Mouse (Mus musculus) kidney, adult 18-20 months (tissue): ENCODE data around the gene Ttc22.

Experiments
- DNase-seq: peaks from one replicate; pipeline ENCODE4 v3.0.0; 2021

Gene Ttc22

GRCm38 (mm10) chr4:106622030-106622493 is at the start of gene Ttc22:
TSS of gene Ttc22 (plus strand) at chr4:106622432.
- DNase-seq, result peak; percentile 77

GRCm38 (mm10) chr4:106575022-106575421 is 47.2 kb upstream of the Ttc22 start:
- no peak for DNase-seq

GRCm38 (mm10) chr4:106577511-106577910 is 44.7 kb upstream of the Ttc22 start:
- peak; percentile 66 for DNase-seq

- DNase-seq, result no peak
Observed at GRCm38 (mm10) chr4:106581176-106581864, 40.9 kb upstream of the Ttc22 start.

- no peak for DNase-seq
Observed at GRCm38 (mm10) chr4:106581865-106582204, 40.4 kb upstream of the Ttc22 start.

GRCm38 (mm10) chr4:106582428-106583153 is 39.6 kb upstream of the Ttc22 start:
- peak; percentile 70 for DNase-seq

- no peak for DNase-seq
Observed at GRCm38 (mm10) chr4:106584665-106585064, 37.6 kb upstream of the Ttc22 start.

GRCm38 (mm10) chr4:106587075-106587474 is 35.2 kb upstream of the Ttc22 start:
- DNase-seq, result peak; percentile 72

- DNase-seq, result peak; percentile 23
Observed at GRCm38 (mm10) chr4:106590142-106590541, 32.1 kb upstream of the Ttc22 start.

GRCm38 (mm10) chr4:106590871-106591270 is 31.4 kb upstream of the Ttc22 start:
- no peak for DNase-seq

GRCm38 (mm10) chr4:106593636-106594035 is 28.6 kb upstream of the Ttc22 start:
- DNase-seq, result no peak

- DNase-seq, result no peak
Observed at GRCm38 (mm10) chr4:106596200-106596599, 26.0 kb upstream of the Ttc22 start.

- DNase-seq, result no peak
Observed at GRCm38 (mm10) chr4:106597055-106597454, 25.2 kb upstream of the Ttc22 start.

- no peak for DNase-seq
Observed at GRCm38 (mm10) chr4:106597741-106598140, 24.5 kb upstream of the Ttc22 start.

- DNase-seq, result no peak
Observed at GRCm38 (mm10) chr4:106599415-106599814, 22.8 kb upstream of the Ttc22 start.

- no peak for DNase-seq
Observed at GRCm38 (mm10) chr4:106600770-106601169, 21.5 kb upstream of the Ttc22 start.

- DNase-seq, result no peak
Observed at GRCm38 (mm10) chr4:106606639-106607554, 15.3 kb upstream of the Ttc22 start.

GRCm38 (mm10) chr4:106607905-106608304 is 14.3 kb upstream of the Ttc22 start:
- DNase-seq, result no peak

GRCm38 (mm10) chr4:106613105-106613504 is 9.1 kb upstream of the Ttc22 start:
- no peak for DNase-seq

- no peak for DNase-seq
Observed at GRCm38 (mm10) chr4:106613560-106613959, 8.7 kb upstream of the Ttc22 start.

GRCm38 (mm10) chr4:106614180-106614797 is 7.9 kb upstream of the Ttc22 start:
- DNase-seq, result peak; percentile 78

- no peak for DNase-seq
Observed at GRCm38 (mm10) chr4:106614881-106615280, 7.4 kb upstream of the Ttc22 start.

- DNase-seq, result no peak
Observed at GRCm38 (mm10) chr4:106615637-106616036, 6.6 kb upstream of the Ttc22 start.
